Mouse (Mus musculus) hematopoietic multipotent progenitor cell, adult 10-12 weeks (in vitro differentiated cells): ENCODE measurements around the gene Lrch4. TPM values are rescaled to one million over a fixed set of nuclear protein-coding genes. Genes with fewer than 3 reads are reported as not detected.

ENCODE experiments used
- polyA plus RNA-seq: library from polyadenylated mRNA; stranded (reverse); fragments of >175 nt; gene quantifications from 2 replicates; pipeline ENCODE4 v1.2.3, GENCODE M21; 2012; ENCODE audit warnings: low replicate concordance

Lrch4 gene
- 391 and 723 TPM in 2 replicates for polyA plus RNA-seq

GRCm38 (mm10) chr5:137628498-137629305, at the start of gene Lrch4, which contains the start of the genes Fbxo24 and Gm20605:
Gene Lrch4 (plus strand): TSS chr5:137629121.
Gene Fbxo24 (minus strand): TSS chr5:137629002.
Gene Gm20605 (plus strand): TSS chr5:137629175.

GRCm38 (mm10) chr5:137600619-137601364, 28.1 kb upstream of the Lrch4 start, which contains the start of gene Mospd3:
Gene Mospd3 (minus strand): TSS chr5:137601058.

DNA sequence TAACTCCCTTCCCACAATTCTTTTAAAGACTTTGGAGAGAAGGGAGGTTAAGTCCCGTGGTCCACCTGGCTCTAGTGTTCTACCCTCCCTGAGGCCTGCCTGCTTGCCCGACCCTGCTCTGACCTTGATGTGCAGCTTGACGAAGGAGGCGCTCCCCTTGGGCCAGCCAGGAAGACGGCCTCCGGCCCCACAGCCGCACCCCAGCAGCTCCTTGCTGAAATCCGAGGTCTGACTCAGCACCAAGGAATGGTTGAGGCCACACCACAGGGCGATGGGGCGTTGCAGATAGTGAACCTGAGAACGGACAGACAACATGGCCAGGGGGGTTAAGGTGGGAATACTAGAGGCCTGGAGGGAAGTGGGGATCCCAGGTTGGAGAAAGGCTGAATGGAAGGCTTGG, 15.4 kb upstream of the Lrch4 start, which contains the start of gene Pcolce:
TSS of gene Pcolce (minus strand) at position 235 of the 400 bp plus-strand sequence.

DNA sequence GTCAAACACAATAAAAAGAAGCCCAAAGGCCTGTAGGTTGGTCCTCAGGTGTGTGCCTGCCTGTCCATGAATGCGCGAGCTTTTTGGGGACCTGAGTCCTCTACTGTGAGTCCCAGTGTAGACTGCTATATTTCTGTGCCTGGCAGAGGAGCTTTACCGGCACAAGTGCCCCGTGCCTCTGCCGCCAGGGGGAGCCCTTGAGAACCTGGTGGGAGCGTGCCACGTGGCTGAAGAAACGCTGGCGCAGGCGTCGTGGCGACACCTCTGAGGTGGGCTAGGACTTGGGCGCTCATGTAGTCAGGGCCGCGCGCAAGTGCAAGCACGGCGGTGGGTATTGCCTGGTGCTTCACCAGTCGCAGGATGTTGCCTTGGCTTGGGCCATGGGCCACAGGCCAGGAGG, 12.1 kb downstream of the Lrch4 start, which contains the start of gene Sap25:
TSS of gene Sap25 (plus strand) at position 281 of the 400 bp plus-strand sequence.

GRCm38 (mm10) chr5:137645652-137646091, 16.8 kb downstream of the Lrch4 start, which contains the start of gene Irs3:
Gene Irs3 (minus strand): TSS chr5:137645714.

DNA sequence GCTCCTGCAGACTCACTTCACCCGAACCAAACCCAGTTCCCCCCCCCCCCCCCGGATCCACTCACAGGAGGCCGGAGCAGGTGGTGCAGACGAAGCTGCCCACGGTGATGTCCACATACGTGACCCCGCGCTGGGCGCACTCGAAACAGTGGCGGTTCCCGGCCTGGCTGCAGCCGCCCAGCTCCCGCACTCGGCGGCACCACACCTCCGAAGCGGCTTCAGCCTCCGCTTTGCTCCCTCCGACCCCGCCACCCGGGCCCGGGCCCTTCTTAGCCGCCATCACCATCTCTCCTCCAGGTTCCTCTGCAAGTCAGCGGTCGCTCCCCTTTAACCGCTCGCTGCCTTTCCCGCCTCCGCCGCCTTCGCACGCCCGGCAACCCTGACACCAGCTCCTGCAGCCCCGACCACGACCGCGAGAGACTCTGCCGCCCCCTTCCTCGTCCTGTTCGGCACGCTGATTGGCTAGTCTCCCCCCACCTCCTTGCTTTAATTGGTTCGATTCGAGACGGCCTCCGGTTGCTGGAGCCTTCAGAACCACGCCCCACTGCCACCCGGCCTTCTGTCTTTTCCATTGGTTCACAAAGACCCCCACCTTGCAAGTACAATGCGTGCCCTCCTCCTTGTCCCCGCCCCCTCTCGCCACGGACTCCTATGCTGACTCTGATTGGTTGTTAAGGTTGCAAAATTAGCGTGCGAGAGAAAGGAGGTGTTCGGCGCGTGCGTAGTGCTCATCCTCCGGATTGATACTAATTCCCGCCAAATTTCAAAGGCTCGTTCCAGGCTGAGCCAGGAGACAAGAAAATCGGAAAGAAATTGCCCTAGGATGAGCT, 55.6 kb downstream of the Lrch4 start, which contains the start of gene Agfg2:
TSS of gene Agfg2 (minus strand) at position 433 of the 830 bp plus-strand sequence.

Other genes starting within 250 kb of the Lrch4 start
- 0.27 and 1.3 TPM in 2 replicates for gene Zan, start 152.1 kb upstream of the Lrch4 start, polyA plus RNA-seq
- gene Pop7, start 126.6 kb upstream of the Lrch4 start, polyA plus RNA-seq, result 22.2 and 55.1 TPM in 2 replicates
- gene Gigyf1, start 110.6 kb upstream of the Lrch4 start, polyA plus RNA-seq, result 93.0 and 157 TPM in 2 replicates
- gene Epo, start 95.9 kb upstream of the Lrch4 start, polyA plus RNA-seq, result not detected in 2 replicates
- 466 and 724 TPM in 2 replicates for gene Gnb2, start 95.6 kb upstream of the Lrch4 start, polyA plus RNA-seq
- not detected in 2 replicates for gene Actl6b, start 75.6 kb upstream of the Lrch4 start, polyA plus RNA-seq
- gene Tfr2, start 59.3 kb upstream of the Lrch4 start, polyA plus RNA-seq, result 2.0 and 13.3 TPM in 2 replicates
- gene Mospd3, start 28.1 kb upstream of the Lrch4 start, polyA plus RNA-seq, result 343 and 978 TPM in 2 replicates
- 2.0 and 8.5 TPM in 2 replicates for gene Pcolce, start 15.3 kb upstream of the Lrch4 start, polyA plus RNA-seq
- 0.09 and 0.20 TPM in 2 replicates for gene Fbxo24, start 119 bp upstream of the Lrch4 start, polyA plus RNA-seq
- 44.7 and 56.6 TPM in 2 replicates for gene Gm20605, start 54 bp downstream of the Lrch4 start, polyA plus RNA-seq
- 167 and 231 TPM in 2 replicates for gene Sap25, start 12.2 kb downstream of the Lrch4 start, polyA plus RNA-seq
- gene Irs3, start 16.6 kb downstream of the Lrch4 start, polyA plus RNA-seq, result 0.17 and 0.21 TPM in 2 replicates
- 41.0 and 59.6 TPM in 2 replicates for gene Agfg2, start 55.6 kb downstream of the Lrch4 start, polyA plus RNA-seq
- 3.5 and 11.1 TPM in 2 replicates for gene Nyap1, start 112.5 kb downstream of the Lrch4 start, polyA plus RNA-seq
- 642 and 1,190 TPM in 2 replicates for gene Tsc22d4, start 116.6 kb downstream of the Lrch4 start, polyA plus RNA-seq
- 82.7 and 175 TPM in 2 replicates for gene Ppp1r35, start 149.7 kb downstream of the Lrch4 start, polyA plus RNA-seq
- 168 and 453 TPM in 2 replicates for gene Mepce, start 158.5 kb downstream of the Lrch4 start, polyA plus RNA-seq
- 2.2 and 5.2 TPM in 2 replicates for gene Zcwpw1, start 158.7 kb downstream of the Lrch4 start, polyA plus RNA-seq
- 6.6 and 11.0 TPM in 2 replicates for gene Pilra, start 207.2 kb downstream of the Lrch4 start, polyA plus RNA-seq
- 6.6 and 9.2 TPM in 2 replicates for gene Pilrb1, start 229.0 kb downstream of the Lrch4 start, polyA plus RNA-seq
- 6.4 and 10.8 TPM in 2 replicates for gene Pilrb2, start 242.7 kb downstream of the Lrch4 start, polyA plus RNA-seq